Mouse (Mus musculus): ENCODE measurements around the gene Atp6v0d1.

GRCm38 (mm10) chr8:105549506-105549905, 16.3 kb downstream of the Atp6v0d1 start:
- no peak for TF ChIP-seq CTCF (IDR thresholded peaks at IDR 0.05; ENCODE audit: low read depth)
- TF ChIP-seq EP300 (IDR thresholded peaks at IDR 0.05; ENCODE audit: low read depth) = no peak
